Mouse (Mus musculus) gastrocnemius, postnatal 25 days (tissue): ENCODE measurements around the gene Dtnbp1. TPM values are rescaled to one million over a fixed set of nuclear protein-coding genes. Genes with fewer than 3 reads are reported as not detected.
A peak's percentile ranks its signal among the peaks of the same experiment; 100 is the strongest.

ENCODE experiments used
- DNase-seq: peaks from one replicate; pipeline ENCODE4 v3.0.0; 2022
- long read RNA-seq, 2 experiments: library from polyadenylated mRNA; stranded (forward); transcript quantifications; one replicate each; pipeline ENCODE4 v2.0.0; 2021
- total RNA-seq, 2 experiments: library from RNA; stranded (reverse); gene quantifications; 1 replicate in 1 of 2; 2 replicates in 1 of 2; pipeline ENCODE4 v1.2.3; 2021

The Dtnbp1 gene
- total RNA-seq = 10 to 100 TPM; 36.3 to 38.6 TPM
- long read RNA-seq, experiment 1, transcript Dtnbp1-201 (10 exons, 1,362 nt) = major isoform, 79 of 104 reads
- long read RNA-seq, experiment 1, transcript Dtnbp1-203 (10 exons, 1,589 nt) = minor isoform, 5 of 104 reads
- long read RNA-seq, experiment 1, partial matches to known transcripts = 5 of 104 reads
- long read RNA-seq, experiment 1, other reads (novel, unspliced or antisense) = 15 of 104 reads
- long read RNA-seq, experiment 2, transcript Dtnbp1-201 (10 exons, 1,362 nt) = major isoform, 88 of 98 reads
- long read RNA-seq, experiment 2, partial matches to known transcripts = 5 of 98 reads
- long read RNA-seq, experiment 2, other reads (novel, unspliced or antisense) = 3 of 98 reads

DNA sequence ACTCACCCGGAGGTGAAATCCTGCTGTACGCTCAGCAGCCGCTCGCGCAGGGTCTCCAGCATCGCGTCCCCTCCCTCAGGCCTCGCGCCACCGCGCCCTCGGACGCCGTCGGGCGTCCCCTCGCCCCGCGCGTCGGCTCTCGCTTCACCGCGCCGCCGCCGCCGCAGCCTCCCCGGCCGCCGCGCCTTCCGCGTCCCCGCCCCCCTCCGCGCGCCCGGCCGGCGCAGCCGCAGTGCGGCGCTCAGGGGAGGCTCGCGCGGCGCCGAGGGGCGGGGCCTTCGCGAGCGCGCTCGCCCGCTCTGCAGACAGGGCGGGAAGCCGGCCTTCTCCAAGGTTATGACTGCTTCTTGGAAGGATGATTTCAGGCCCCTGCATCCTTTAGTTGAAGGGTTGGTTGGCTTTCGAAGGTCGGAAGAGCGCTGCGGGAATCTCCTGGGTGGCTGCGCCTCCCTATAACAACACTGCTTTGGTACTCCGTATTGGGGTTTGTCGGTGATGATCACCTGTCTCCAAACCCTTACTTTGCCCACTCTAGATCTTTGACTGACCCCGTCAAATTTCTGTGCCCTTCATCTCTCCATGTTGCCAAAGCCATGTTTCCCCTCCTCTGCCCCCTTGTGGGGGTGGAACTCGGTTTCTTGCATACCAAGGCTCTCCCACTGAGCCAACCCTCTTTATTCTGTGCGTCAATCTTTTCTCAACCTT lies at the start of gene Dtnbp1:
Gene Dtnbp1, minus strand, starts transcription at position 237 of the 705 bp plus-strand sequence.
- DNase-seq = peak; percentile 59

GRCm38 (mm10) chr13:45049261-45050020 lies 47.5 kb upstream of the Dtnbp1 start:
- no peak for DNase-seq

DNA sequence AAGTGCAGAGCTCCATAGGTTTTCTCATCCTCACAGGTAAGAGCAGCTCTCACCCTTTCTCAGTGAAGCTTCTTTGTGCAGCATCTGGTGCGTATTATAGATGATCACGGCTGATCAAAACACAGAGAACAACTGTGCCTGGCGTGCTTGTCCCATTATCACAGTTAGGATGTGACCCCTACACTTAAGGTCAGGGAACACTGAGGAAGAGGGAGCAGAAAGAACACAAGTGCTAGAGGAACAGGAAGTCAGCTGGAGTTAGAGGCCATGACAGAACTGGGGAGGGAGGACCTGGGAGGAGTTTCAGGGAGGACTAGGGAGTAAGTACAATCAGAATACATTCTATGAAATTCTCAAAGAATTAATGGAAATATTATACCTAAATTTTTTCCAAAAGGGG lies 41.5 kb upstream of the Dtnbp1 start:
- no peak for DNase-seq

DNA sequence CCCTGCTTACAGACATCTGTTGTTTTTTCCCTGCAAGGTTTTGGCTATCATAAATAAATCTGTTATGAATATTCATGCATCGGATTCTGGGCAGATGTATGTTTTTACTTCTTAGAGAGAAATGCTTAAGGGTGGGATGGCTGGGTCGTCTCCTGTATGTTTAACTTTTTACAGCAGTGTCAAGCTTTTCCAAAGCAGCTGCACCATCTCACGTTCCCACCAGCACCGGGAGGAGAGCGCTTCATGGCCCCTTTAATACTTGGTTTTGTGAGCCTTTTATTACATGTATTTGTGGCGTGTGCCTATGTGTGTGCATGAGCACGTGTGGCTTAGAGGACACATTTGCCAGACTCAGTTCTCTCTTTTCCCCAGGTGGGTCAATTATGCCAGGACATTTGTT lies 38.8 kb upstream of the Dtnbp1 start:
- no peak for DNase-seq

- DNase-seq = no peak
Measured at GRCm38 (mm10) chr13:45040195-45040594, 38.2 kb upstream of the Dtnbp1 start.

DNA sequence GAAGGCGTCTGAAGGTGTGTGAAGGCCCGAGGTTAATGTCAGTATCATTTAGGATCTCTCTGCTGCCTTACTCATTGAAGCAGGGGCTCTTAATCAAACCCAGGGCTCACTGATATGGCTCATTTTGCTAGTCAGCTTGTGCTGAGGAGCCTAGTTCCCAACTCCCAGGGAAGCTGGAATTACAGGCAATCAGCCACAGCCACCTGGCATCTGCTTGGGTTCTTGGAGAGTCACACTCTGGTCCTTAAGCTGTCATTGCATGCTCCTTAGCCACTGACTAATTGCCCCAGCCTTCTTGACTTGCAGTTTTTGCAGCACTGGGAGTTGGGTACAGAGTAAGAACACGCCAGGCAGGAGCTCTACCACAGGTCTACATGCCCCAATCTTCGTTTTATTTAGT lies 34.5 kb upstream of the Dtnbp1 start:
- peak; percentile 48 for DNase-seq

DNA sequence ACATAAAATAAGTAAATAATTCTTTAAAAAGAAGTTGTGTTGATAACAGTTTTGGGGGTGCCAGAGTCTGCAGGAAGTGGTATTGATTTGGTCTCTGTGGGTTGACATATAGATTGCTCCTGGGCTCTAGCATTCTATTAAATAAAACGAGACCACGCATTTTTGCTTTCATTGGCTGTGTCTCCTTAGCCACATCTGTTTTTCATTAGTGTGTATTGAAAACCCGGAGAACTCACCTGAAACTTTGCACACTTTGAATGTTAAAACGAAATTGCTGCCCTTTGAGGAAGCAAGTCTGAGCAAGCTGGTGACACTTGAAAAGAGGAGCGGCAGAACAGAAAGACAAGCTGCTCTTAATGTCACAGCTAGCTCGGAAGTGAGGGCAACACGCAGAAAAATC lies 32.8 kb upstream of the Dtnbp1 start:
- DNase-seq = no peak

- DNase-seq = no peak
Measured at GRCm38 (mm10) chr13:45033360-45033759, 31.4 kb upstream of the Dtnbp1 start.

GRCm38 (mm10) chr13:45032484-45032883 lies 30.5 kb upstream of the Dtnbp1 start:
- no peak for DNase-seq

DNA sequence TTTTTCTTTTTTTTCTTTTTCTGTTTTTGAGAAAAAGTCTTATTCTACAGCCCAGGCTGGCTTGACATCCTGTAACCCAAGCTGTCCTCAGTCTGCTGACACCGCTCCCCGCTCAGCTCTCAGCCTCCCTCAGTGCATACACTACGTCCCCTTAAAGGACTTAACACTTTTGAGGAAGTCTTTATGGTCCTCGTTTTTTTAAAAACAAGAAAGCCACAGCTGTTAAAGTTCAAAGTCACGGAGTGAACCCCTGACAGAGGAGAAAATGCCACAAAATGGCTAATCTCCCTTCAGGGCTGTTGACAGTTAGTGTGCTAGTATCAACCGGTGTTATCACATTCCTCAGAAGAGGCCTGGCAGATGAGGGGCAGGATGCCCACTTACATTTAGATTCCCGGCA lies 29.8 kb upstream of the Dtnbp1 start:
- DNase-seq = no peak

DNA sequence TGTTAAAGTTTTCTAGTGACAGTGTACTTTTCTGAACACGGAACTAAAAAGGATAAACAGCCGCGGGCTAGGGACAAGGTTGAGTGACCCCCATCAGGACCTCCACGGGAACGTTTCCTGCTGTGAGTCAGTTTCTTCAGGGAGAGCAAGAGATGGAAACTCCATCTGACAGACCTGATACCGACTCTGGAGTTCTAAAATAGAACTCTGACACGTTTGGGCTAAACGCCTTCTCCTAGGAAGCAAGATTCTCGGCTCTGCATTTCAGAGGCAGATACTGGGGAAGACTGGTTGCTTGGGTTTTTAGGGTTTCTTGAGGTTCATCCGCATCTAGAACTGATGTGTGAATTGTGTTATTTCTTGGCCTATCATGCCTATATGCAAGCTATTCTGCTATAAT lies 29.4 kb upstream of the Dtnbp1 start:
- DNase-seq = no peak

- peak; percentile 81 for DNase-seq
Measured at GRCm38 (mm10) chr13:45030830-45031229, 28.9 kb upstream of the Dtnbp1 start.

- DNase-seq = no peak
Measured at GRCm38 (mm10) chr13:45029791-45030190, 27.8 kb upstream of the Dtnbp1 start.

DNA sequence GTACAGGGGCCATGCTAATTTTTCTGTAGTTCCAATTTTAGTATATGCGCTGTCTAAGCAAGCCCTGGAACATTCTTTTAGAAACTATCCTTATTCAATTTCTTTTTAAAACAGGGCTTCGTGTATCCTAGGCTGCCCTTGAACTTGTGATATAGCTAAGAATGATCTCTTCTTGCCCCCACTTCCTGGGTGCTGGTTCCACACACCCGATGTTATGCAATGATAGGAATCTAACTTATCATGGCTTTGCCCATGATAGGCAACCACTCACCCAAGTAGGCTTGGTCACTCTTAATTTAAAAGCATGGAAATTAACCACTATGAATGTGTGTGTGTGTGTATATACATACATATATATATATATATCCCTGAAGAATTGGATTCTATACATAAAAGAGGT lies 24.3 kb upstream of the Dtnbp1 start:
- DNase-seq = no peak

- no peak for DNase-seq
Measured at GRCm38 (mm10) chr13:45024821-45025220, 22.9 kb upstream of the Dtnbp1 start.

DNA sequence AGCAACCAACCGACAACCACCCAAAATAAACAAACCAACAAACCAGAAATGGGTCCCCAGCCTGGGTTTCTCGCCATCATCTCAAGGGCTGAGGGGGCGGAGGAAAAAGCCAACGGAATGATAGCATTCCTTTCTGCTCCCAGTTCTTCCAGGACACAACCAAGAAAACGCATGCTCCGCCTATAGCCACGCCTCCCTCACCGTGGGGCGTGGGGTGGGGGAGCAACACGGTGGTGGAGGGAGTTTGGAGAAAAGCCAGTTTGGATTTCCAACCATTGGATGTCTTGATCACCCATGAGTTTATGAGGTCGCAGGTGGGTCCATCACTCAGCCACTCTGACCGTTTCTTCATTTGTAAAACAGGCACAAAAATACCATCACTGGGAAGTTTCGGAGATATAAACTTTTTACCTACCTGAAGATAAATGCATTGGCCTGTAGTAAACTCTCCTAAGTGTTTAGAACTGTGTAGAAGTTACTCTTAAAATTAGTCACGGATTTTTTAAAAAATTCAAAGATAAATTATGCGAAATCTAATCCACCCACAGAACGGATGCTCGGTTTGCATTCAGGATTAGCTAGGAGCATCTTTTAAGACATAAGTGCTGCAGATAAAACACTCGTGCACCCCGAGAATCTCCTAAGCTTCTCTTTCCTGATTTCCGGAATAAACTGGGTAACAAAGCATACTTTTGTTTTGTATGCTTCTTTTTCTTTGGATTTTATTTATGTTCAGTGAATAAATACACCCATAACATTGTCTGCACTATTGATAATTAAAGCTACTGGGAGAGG lies 21.6 kb upstream of the Dtnbp1 start:
- DNase-seq = no peak

GRCm38 (mm10) chr13:45008150-45008549 lies 6.2 kb upstream of the Dtnbp1 start:
- DNase-seq = no peak

GRCm38 (mm10) chr13:45007726-45008125 lies 5.8 kb upstream of the Dtnbp1 start:
- no peak for DNase-seq

DNA sequence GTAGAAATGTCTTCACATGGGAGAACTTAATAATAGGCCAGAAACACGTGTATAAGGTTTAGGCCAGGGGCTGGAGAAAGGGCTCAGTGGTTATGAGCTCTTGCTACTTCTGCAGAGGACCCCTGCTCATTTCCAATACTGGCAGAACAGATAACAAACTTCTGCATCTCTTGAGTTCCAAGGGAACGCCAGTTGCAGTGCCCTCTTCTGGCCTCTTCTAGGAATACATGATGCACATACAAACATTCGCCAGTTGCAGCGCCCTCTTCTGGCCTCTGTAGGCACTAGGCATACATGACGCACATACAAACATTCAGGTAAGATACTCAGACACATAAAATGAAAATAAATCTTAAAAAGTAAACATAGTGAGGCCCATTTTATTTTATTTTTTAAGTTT lies 4.5 kb upstream of the Dtnbp1 start:
- DNase-seq = no peak

DNA sequence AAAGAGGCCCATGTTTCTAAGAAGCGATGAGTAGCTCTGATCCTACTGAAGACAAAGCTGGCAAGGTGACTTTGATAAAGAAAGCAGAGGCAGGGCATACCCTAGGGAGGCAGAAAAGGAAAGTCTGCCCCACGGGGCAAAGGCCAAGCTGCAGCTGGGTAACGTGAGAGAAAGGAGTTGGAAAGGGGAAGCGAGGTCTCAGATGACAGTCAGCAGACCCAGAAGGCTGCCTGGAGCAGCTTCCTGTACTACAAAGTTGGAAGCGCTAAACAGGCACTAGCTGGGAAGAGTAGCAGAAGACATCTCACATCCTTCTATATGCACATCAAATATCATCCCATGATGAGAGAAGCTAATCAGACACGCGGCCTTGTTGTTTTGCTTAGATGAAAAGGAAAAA lies 3.9 kb upstream of the Dtnbp1 start:
- no peak for DNase-seq

GRCm38 (mm10) chr13:45004987-45005592 lies 3.1 kb upstream of the Dtnbp1 start:
- peak; percentile 23 for DNase-seq

DNA sequence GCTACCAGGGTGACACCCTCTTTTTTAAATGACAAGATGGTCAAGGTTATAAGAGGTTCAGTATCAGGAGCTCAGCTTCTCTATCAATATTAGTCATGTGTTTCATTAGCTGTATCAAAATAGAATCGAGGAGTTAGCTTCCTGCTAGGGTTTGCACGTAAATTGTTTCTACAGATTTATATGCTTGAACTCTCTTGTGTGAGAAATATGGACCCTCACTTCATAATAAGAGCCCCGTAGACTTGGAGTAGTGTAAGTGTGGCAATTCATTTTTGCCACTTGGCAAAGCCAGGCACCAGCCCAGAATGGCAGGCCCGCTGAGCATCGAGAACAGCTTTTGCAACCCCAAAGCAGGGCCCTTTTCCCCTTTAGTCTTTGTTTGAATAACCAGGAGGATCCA lies 1.1 kb upstream of the Dtnbp1 start:
- no peak for DNase-seq
